Mouse (Mus musculus): Measurements from ENCODE around the gene Agtr1b.

DNA sequence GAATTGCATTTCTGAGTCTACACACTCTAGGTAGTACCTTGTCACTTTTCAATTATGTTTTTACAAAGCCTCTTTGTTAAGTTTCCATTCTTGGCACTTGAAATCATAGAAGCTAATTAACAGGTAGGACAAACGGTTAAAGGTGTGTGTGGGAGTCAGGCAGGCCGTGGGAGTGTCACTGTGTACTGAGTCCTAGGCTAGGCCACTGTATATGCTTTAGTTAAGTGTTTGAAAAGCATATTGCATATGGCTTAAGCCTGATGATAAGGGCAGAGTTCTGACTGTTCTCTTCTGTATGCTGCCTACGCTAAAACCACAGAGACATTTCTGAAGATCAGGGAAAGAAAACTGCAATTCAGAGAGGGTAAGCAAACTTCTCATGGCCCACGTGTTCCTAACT lies 59.7 kb downstream of the Agtr1b start:
- no peak for TF ChIP-seq POLR2A (IDR thresholded peaks at IDR 0.05; ENCODE audit: control insufficient read depth, extremely low read depth, insufficient read depth, low read length, poor library complexity)
- TF ChIP-seq CTCF (IDR thresholded peaks at IDR 0.05; ENCODE audit: borderline replicate concordance, control insufficient read depth, extremely low read depth, insufficient read depth, low read length, poor library complexity) = no peak
